Mouse (Mus musculus) frontal cortex, postnatal 25 days (tissue): ENCODE measurements around the gene Yif1b.
"Not testable (repeated sequence)": the region's sequence is repeated elsewhere in the genome, so short reads cannot be mapped to it uniquely, and the experiment has no call there.

Experiments used
- DNase-seq, 2 experiments: peaks; one replicate each; pipeline ENCODE4 v3.0.0; 2022; ENCODE audit warnings: low spot score in 2 of 2

Yif1b gene

GRCm38 (mm10) chr7:29238019-29238967 lies at the start of gene Yif1b:
Yif1b (plus strand) TSS chr7:29238329.
- peak; percentile 93 to 95 for DNase-seq

DNA sequence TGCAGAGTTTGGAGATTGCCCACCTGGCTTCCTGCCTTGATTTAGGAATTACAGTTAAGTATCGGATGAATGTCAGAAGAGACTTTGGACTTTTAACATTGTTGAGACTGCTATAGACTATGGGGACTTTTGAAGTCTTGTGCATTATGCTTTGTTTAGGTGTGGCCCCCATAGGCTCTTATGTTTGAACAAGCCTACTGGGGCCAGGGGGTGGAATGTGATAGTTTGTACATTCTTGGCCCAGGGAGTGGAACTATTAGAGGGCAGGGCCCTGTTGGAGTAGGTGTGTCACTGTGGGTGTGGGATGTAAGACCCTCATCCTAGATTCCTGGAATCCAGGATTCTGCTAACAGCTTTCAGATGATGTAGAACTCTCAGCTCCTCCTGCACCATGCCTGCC lies 43.9 kb upstream of the Yif1b start:
- DNase-seq = not testable (repeated sequence)

GRCm38 (mm10) chr7:29202577-29202976 lies 35.6 kb upstream of the Yif1b start:
- DNase-seq = no peak

GRCm38 (mm10) chr7:29211013-29211412 lies 27.1 kb upstream of the Yif1b start:
- not testable (repeated sequence) for DNase-seq

DNA sequence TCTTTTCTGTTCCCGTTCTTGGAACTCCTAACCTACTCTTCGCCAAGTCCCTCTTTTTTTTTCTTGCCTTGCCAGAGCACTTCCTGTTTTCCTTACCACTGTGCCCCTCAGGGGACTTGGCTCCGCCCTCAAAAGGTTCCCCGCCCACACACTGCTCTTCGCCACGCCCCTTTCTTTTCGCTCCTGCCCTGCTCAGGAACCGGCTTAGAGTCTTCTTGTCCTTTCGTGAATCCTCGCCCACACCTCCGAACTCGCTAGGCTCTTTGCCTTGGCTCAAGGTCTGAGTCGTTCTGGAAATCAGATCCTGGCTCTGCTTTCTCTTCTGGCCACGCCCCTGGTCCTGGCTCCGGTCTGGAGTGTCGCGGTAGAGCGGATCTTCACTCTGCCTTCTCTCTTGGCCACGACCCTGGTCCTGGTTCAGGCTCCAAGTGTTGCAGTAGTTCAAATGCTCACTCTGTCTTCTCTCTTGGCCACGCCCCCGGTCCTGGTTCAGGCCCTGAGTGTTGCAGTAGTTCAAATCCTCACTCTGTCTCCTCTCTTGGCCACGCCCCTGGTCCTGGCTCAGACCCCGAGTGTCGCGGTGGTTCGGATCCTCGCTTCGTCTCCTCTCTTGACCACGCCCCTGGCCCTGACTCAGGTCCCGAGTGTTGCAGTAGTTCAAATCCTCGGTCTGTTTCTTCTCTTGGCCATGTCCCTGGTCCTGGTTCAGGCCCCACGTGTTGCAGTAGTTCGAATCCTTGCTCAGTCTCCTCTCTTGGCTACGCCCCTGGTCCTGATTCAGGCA lies 26.5 kb upstream of the Yif1b start:
- DNase-seq = peak; percentile 34 to 50

DNA sequence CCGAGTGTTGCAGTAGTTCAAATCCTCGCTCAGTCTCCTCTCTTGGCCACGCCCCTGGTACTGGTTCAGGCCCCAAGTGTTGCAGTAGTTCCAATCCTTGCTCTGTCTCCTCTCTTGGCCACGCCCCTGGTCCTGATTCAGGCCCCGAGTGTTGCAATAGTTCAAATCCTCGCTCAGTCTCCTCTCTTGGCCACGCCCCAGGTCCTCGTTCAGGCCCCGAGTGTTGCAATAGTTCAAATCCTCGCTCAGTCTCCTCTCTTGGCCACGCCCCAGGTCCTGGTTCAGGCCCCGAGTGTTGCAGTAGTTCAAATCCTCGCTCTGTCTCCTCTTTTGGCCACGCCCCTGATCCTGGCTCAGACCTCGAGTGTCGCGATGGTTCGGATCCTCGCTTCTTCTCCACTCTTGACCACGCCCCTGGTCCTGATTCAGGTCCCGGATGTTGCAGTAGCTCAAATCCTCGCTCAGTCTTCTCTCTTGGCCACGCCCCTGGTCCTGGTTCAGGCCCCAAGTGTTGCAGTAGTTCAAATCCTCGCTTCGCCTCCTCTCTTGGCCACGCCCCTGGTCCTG lies 25.8 kb upstream of the Yif1b start:
- no peak for DNase-seq

GRCm38 (mm10) chr7:29212775-29213560 lies 25.2 kb upstream of the Yif1b start:
- DNase-seq = not testable (repeated sequence)

DNA sequence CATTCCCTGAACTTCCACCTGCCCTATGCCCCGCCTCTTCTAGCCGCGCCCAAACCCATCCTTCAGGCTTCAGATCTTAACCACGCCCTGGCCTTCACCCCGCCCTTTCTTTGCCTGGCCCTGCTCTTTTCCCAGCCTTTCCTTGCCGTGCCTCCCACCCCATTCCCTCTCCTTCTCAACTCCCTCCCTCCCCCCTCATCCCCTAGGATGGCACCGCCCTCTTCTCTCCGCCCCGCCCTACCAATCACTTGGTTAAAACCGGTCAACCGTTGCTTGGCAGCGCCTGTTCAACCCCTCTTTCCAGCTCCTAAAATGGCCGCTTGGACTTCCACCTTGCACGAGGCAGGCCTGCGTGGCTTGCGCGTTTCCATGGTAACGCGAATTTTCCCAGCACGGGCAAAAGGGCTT lies 24.4 kb upstream of the Yif1b start, which contains the start of gene Catsperg1:
Gene Catsperg1 (minus strand): TSS at position 361 of the 408 bp plus-strand sequence.
- no peak for DNase-seq

- DNase-seq = no peak
Measured at GRCm38 (mm10) chr7:29214236-29214635, 23.9 kb upstream of the Yif1b start.

DNA sequence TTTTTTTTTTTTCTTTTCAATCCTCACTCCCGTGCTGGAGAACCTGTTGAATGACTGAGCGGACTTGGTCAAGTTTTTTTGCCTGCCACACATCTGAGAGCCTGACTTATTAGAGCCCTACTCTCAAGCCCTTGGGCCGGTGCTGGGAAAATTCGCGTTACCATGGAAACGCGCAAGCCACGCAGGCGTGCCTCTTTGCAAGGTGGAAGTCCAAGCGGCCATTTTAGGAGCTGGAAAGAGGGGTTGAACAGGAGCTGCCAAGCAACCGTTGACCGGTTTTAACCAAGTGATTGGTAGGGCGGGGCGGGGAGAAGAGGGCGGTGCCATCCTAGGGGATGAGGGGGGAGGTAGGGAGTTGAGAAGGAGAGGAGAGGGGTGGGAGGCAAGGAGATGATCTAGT lies 23.3 kb upstream of the Yif1b start:
- DNase-seq = no peak

DNA sequence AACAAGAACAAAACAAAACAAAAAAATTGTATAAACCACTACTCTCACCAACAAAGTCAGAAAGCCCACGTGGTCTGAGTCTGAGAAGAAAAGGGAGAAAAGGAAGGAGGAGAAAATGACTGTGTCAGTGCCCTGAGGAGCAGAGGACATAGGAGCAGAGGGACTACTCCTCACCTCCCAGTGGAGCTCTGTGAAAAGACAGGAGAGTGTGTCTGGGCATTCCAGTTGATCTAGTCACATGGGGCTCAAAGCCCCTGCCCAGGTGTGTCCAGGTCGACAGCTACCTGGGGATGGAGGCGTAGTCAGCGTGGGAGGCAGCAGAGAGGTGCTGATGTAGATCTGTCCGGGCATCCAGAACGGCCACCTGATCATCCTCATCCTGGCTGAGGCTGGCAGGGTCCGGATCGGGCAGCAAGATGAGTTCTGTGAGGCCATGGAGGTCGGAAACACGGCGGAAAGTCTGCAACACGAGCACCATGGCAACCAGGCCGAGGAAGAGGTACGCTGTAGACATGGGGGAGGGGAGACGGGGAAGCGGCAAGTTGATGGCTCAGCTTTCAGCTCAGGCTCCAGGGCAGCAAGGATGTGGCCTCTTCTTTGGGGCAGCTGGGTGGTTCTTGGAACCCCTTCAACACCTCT lies 13.3 kb upstream of the Yif1b start:
- no peak for DNase-seq

GRCm38 (mm10) chr7:29225520-29225919 lies 12.6 kb upstream of the Yif1b start:
- DNase-seq = no peak

GRCm38 (mm10) chr7:29228202-29228601 lies 9.9 kb upstream of the Yif1b start:
- DNase-seq = no peak

GRCm38 (mm10) chr7:29230560-29230959 lies 7.6 kb upstream of the Yif1b start:
- no peak for DNase-seq

GRCm38 (mm10) chr7:29231517-29231916 lies 6.6 kb upstream of the Yif1b start:
- no peak for DNase-seq

DNA sequence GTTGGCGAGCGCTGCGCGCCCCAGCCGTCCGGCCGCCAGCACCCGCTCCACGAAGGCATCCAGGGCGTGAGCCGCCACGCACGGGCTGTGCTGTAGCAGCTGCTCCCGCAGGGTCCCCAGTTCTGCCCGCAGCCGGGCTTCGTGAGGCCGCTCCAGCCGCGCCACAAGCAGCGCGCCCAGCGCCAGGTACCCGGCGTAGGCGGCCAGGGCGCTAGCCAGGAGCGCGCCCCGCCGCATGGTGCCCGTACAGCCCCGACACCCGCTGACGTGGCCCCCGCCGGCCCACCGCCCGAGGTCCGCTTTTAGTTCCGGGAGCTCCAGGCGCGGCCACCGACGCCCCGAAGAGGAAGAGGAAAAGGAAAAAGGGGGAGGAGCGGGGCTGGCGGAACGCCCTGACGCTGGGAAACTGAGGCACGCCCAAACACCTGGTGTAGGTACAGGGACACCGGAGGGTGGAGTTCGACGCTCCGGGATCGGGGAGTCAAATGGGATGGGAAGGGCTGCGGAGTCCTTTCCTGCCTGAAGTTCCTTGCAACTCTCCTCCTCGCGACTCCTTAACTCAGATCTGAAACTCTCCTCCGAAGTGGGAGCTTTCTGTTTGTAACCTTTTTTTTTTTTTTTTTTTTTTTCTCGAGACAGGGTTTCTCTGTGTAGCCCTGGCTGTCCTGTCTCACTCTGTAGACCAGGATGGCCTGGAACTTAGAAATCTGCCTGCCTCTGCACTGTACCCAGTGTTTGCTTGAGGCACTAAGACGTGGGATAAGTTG lies 5.7 kb upstream of the Yif1b start, which contains the start of gene Kcnk6:
Gene Kcnk6 (minus strand): TSS at position 269 of the 767 bp plus-strand sequence.
- DNase-seq = no peak

DNA sequence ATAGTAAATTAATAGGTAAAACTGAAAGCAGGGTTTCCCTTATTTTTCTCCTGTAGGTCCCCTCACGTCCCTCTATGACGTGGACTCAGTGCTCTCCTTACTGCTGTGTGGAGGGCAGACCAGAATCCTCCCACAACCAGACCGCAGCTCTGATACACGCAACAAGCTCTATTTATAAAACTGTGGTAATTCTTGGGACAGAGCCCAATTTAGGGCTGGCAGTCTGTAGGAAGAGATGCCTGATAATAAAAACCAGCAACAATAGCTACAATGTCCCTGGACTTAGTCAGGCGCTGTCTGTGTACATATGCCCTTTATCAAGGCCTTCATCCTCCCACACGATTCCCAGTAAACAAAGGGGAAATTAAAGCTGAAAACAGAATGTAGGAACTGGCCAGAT lies 4.4 kb upstream of the Yif1b start:
- no peak for DNase-seq

GRCm38 (mm10) chr7:29234661-29235060 lies 3.5 kb upstream of the Yif1b start:
- DNase-seq = no peak

DNA sequence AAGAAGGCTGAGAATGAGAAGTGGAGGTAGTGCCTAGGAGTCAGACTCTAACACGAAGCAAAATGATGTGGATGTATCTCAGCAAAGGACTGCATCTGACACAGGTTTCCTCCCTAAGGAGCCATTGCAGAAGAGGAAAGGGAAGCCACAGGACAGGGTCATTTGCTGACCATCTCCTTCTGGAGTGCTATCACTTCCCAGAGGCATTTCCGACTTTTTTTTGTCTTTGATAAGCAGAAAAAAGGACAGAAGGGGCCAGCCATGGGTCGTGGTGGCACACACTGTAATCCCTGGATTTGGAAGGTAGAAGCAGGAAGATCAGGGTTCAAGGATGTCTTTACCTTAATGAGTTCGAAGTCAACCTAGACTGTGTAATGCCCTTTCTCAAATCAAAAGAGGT lies 1.5 kb upstream of the Yif1b start:
- no peak for DNase-seq

DNA sequence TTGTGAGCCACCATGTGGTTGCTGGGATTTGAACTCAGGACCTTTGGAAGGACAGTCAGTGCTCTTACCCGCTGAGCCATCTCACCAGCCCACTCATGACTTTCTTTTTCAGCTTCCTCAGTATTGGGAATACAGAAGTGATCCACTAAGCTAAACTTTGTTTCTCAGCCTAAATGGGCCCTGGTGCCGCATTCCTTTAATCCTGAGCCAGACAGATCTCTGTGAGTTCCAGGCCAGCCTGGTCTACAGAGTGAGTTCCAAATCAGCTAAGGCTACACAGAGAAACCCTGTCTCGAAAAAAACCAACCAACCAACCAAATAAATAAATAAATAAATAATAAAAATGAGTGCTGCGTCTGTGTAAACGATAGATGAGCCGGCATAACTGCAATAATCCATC lies 533 bp upstream of the Yif1b start:
- not testable (repeated sequence) for DNase-seq
